Mouse (Mus musculus) liver, embryonic 14.5 days (tissue): ENCODE measurements at regions not wholly inside any gene's neighbourhood (a gene's known extent, or its start where the extent isn't known, plus 50 kb on each side); places are given as distances from the start of the nearest gene placed in this dataset.

Experiments used
- CTCF ChIP-seq: IDR thresholded peaks from 2 replicates; pipeline ENCODE4 v1.5.1; 2016; ENCODE audit warnings: antibody characterized with exemption, low read depth, control low read depth
- EP300 ChIP-seq: IDR thresholded peaks from 2 replicates; pipeline ENCODE4 v1.6.1; 2016; ENCODE audit warnings: antibody characterized with exemption, low read depth

GRCm38 (mm10) chr12:15911254-15911991 is 94.7 kb upstream of the Trib2 start:
- no peak for TF ChIP-seq CTCF
- TF ChIP-seq EP300: no peak
